Mouse (Mus musculus): ENCODE results near the gene Olfr341.

The Olfr341 gene

GRCm38 (mm10) chr2:36482368-36482767 lies at the start of gene Olfr341:
Olfr341 (minus strand) TSS chr2:36482468.
- DNase-seq: no peak

GRCm38 (mm10) chr2:36524698-36525097 lies 42.4 kb upstream of the Olfr341 start, which contains the start of gene Olfr342:
Olfr342 (plus strand) TSS chr2:36524998.
- no peak for DNase-seq

GRCm38 (mm10) chr2:36473634-36474033 lies 8.6 kb downstream of the Olfr341 start:
- no peak for DNase-seq

- DNase-seq: no peak
Observed at GRCm38 (mm10) chr2:36452287-36452686, 30.0 kb downstream of the Olfr341 start, which contains the start of gene Olfr340. Olfr340 (plus strand) TSS chr2:36452587.
